Mouse (Mus musculus): ENCODE data around the gene Nudt15. TPM values are rescaled to one million over a fixed set of nuclear protein-coding genes. Genes with fewer than 3 reads are reported as not detected.
A peak's percentile ranks its signal among the peaks of the same experiment; 100 is the strongest.

Nudt15 gene
- polyA plus RNA-seq, 1 experiment from 2014 or later: 11.1 TPM

GRCm38 (mm10) chr14:73484366-73485110 is 63.5 kb downstream of the Nudt15 start:
- Histone ChIP-seq H3K9me3 (ENCODE audit: control insufficient read depth, low read length) (no peaks in the 10 kb centered on the region), H3K4me2 (ENCODE audit: low read depth, low read length, severe bottlenecking) (no peak overlapping the region), H3K4me1 (replicated peaks; ENCODE audit: control insufficient read depth, insufficient read depth, low read length) (no peaks in the 10 kb centered on the region; the same call in 1 of the 2 replicates), H3K4me3 (ENCODE audit: low read depth, low read length) (no peak overlapping the region), H3K36me3 (ENCODE audit: control insufficient read depth, insufficient read depth, low read length) (no peaks in the 10 kb centered on the region), H3K27ac (ENCODE audit: low read depth, low read length) (no peak overlapping the region), H3K27me3 (ENCODE audit: control insufficient read depth, insufficient read depth, low read length) (no peaks in the 10 kb centered on the region), H3K9ac (ENCODE audit: low read length) (no peak overlapping the region)
- WGBS: 68% methylated on average over 3 of the region's 3 CpGs
- DNase-seq (ENCODE audit: low spot score) (no peak), ATAC-seq (replicated peaks; ENCODE audit: low FRiP score) (no peak)

GRCm38 (mm10) chr14:73483516-73484229 is 64.4 kb downstream of the Nudt15 start:
- no peak for DNase-seq (ENCODE audit: low spot score)
- no peak overlapping the region for H3K27ac ChIP-seq (ENCODE audit: low read depth, low read length)
- no peak overlapping the region for H3K4me2 ChIP-seq (ENCODE audit: low read depth, low read length, severe bottlenecking)
- H3K9ac ChIP-seq (ENCODE audit: low read length): no peak overlapping the region
- H3K4me1 ChIP-seq (replicated peaks; ENCODE audit: control insufficient read depth, insufficient read depth, low read length): no peaks in the 10 kb centered on the region; the same call in 1 of the 2 replicates
- ATAC-seq (replicated peaks; ENCODE audit: low FRiP score): no peak
- H3K9me3 ChIP-seq (ENCODE audit: control insufficient read depth, low read length): no peaks in the 10 kb centered on the region
- WGBS: 71% methylated on average over 5 of the region's 5 CpGs
- no peaks in the 10 kb centered on the region for H3K27me3 ChIP-seq (ENCODE audit: control insufficient read depth, insufficient read depth, low read length)
- no peaks in the 10 kb centered on the region for H3K36me3 ChIP-seq (ENCODE audit: control insufficient read depth, insufficient read depth, low read length)
- no peak overlapping the region for H3K4me3 ChIP-seq (ENCODE audit: low read depth, low read length)

- Histone ChIP-seq H3K4me1 (replicated peaks; ENCODE audit: control insufficient read depth, insufficient read depth, low read length) (no peaks in the 10 kb centered on the region; the same call in 1 of the 2 replicates), H3K27ac (ENCODE audit: low read depth, low read length) (no peak overlapping the region), H3K4me3 (ENCODE audit: low read depth, low read length) (no peak overlapping the region), H3K27me3 (ENCODE audit: control insufficient read depth, insufficient read depth, low read length) (no peaks in the 10 kb centered on the region), H3K9ac (ENCODE audit: low read length) (no peak overlapping the region), H3K9me3 (ENCODE audit: control insufficient read depth, low read length) (no peaks in the 10 kb centered on the region), H3K4me2 (ENCODE audit: low read depth, low read length, severe bottlenecking) (no peak overlapping the region), H3K36me3 (ENCODE audit: control insufficient read depth, insufficient read depth, low read length) (no peaks in the 10 kb centered on the region)
- ATAC-seq (replicated peaks; ENCODE audit: low FRiP score) (no peak), DNase-seq (ENCODE audit: low spot score) (no peak)
- 31% methylated on average over 1 of the region's 1 CpGs for WGBS
Measured at GRCm38 (mm10) chr14:73479771-73480170, 68.3 kb downstream of the Nudt15 start.

GRCm38 (mm10) chr14:73478321-73478720 is 69.7 kb downstream of the Nudt15 start:
- DNase-seq (ENCODE audit: low spot score) (no peak), ATAC-seq (replicated peaks; ENCODE audit: low FRiP score) (no peak)
- WGBS: 83% methylated on average over 3 of the region's 3 CpGs

GRCm38 (mm10) chr14:73477077-73477476 is 71.0 kb downstream of the Nudt15 start:
- H3K27ac ChIP-seq (ENCODE audit: low read depth, low read length): peak overlapping the region; percentile 41; the same call in 1 of the 2 replicates

More at GRCm38 (mm10) chr14:73478321-73478720, 69.7 kb downstream of the Nudt15 start:
- H3K27me3 ChIP-seq (ENCODE audit: control insufficient read depth, insufficient read depth, low read length): no peaks in the 10 kb centered on the region
- no peaks in the 10 kb centered on the region for H3K36me3 ChIP-seq (ENCODE audit: control insufficient read depth, insufficient read depth, low read length)
- H3K27ac ChIP-seq (ENCODE audit: low read depth, low read length): no peak overlapping the region
- H3K4me3 ChIP-seq (ENCODE audit: low read depth, low read length): no peak overlapping the region
- no peak overlapping the region for H3K9ac ChIP-seq (ENCODE audit: low read length)
- H3K4me1 ChIP-seq (replicated peaks; ENCODE audit: control insufficient read depth, insufficient read depth, low read length): no peaks in the 10 kb centered on the region; the same call in 1 of the 2 replicates
- no peak overlapping the region for H3K4me2 ChIP-seq (ENCODE audit: low read depth, low read length, severe bottlenecking)
- H3K9me3 ChIP-seq (ENCODE audit: control insufficient read depth, low read length): no peaks in the 10 kb centered on the region

GRCm38 (mm10) chr14:73476361-73476934 is 71.6 kb downstream of the Nudt15 start:
- H3K4me2 ChIP-seq (ENCODE audit: low read depth, low read length, severe bottlenecking): no peak overlapping the region
- no peaks in the 10 kb centered on the region; the same call in 1 of the 2 replicates for H3K4me1 ChIP-seq (replicated peaks; ENCODE audit: control insufficient read depth, insufficient read depth, low read length)
- peak; percentile 48 for ATAC-seq (replicated peaks; ENCODE audit: low FRiP score)
- DNase-seq (ENCODE audit: low spot score): no peak
- no peaks in the 10 kb centered on the region for H3K9me3 ChIP-seq (ENCODE audit: control insufficient read depth, low read length)
- H3K27me3 ChIP-seq (ENCODE audit: control insufficient read depth, insufficient read depth, low read length): no peaks in the 10 kb centered on the region
- H3K4me3 ChIP-seq (ENCODE audit: low read depth, low read length): no peak overlapping the region
- H3K9ac ChIP-seq (ENCODE audit: low read length): no peak overlapping the region
- no peaks in the 10 kb centered on the region for H3K36me3 ChIP-seq (ENCODE audit: control insufficient read depth, insufficient read depth, low read length)
- H3K27ac ChIP-seq (ENCODE audit: low read depth, low read length): peak overlapping the region; percentile 41; the same call in 1 of the 2 replicates
- WGBS: 74% methylated on average over 8 of the region's 8 CpGs

More at GRCm38 (mm10) chr14:73477077-73477476, 71.0 kb downstream of the Nudt15 start:
- no peak for ATAC-seq (replicated peaks; ENCODE audit: low FRiP score)
- DNase-seq (ENCODE audit: low spot score): no peak
- H3K9me3 ChIP-seq (ENCODE audit: control insufficient read depth, low read length): no peaks in the 10 kb centered on the region
- H3K4me2 ChIP-seq (ENCODE audit: low read depth, low read length, severe bottlenecking): no peak overlapping the region
- no peak overlapping the region for H3K9ac ChIP-seq (ENCODE audit: low read length)
- no peaks in the 10 kb centered on the region; the same call in 1 of the 2 replicates for H3K4me1 ChIP-seq (replicated peaks; ENCODE audit: control insufficient read depth, insufficient read depth, low read length)
- 95% methylated on average over 10 of the region's 10 CpGs for WGBS
- H3K27me3 ChIP-seq (ENCODE audit: control insufficient read depth, insufficient read depth, low read length): no peaks in the 10 kb centered on the region
- H3K4me3 ChIP-seq (ENCODE audit: low read depth, low read length): no peak overlapping the region
- no peaks in the 10 kb centered on the region for H3K36me3 ChIP-seq (ENCODE audit: control insufficient read depth, insufficient read depth, low read length)

GRCm38 (mm10) chr14:73475506-73475905 is 72.5 kb downstream of the Nudt15 start:
- H3K4me1 ChIP-seq (replicated peaks; ENCODE audit: control insufficient read depth, insufficient read depth, low read length): no peaks in the 10 kb centered on the region; the same call in 1 of the 2 replicates
- ATAC-seq (replicated peaks; ENCODE audit: low FRiP score): no peak

GRCm38 (mm10) chr14:73474636-73475093 is 73.4 kb downstream of the Nudt15 start:
- Histone ChIP-seq H3K9ac (ENCODE audit: low read length) (no peak overlapping the region), H3K4me3 (ENCODE audit: low read depth, low read length) (no peak overlapping the region), H3K27me3 (ENCODE audit: control insufficient read depth, insufficient read depth, low read length) (no peaks in the 10 kb centered on the region), H3K4me2 (ENCODE audit: low read depth, low read length, severe bottlenecking) (no peak overlapping the region), H3K36me3 (ENCODE audit: control insufficient read depth, insufficient read depth, low read length) (no peaks in the 10 kb centered on the region), H3K27ac (ENCODE audit: low read depth, low read length) (no peak overlapping the region), H3K4me1 (replicated peaks; ENCODE audit: control insufficient read depth, insufficient read depth, low read length) (no peaks in the 10 kb centered on the region; the same call in 1 of the 2 replicates), H3K9me3 (ENCODE audit: control insufficient read depth, low read length) (no peaks in the 10 kb centered on the region)
- DNase-seq (ENCODE audit: low spot score): no peak
- peak; percentile 26; the same call in 1 of the 2 replicates for ATAC-seq (replicated peaks; ENCODE audit: low FRiP score)
- WGBS: 34% methylated on average over 7 of the region's 7 CpGs

More at GRCm38 (mm10) chr14:73475506-73475905, 72.5 kb downstream of the Nudt15 start:
- 85% methylated on average over 7 of the region's 7 CpGs for WGBS
- no peak overlapping the region for H3K4me3 ChIP-seq (ENCODE audit: low read depth, low read length)
- H3K9ac ChIP-seq (ENCODE audit: low read length): no peak overlapping the region
- no peaks in the 10 kb centered on the region for H3K36me3 ChIP-seq (ENCODE audit: control insufficient read depth, insufficient read depth, low read length)
- H3K27ac ChIP-seq (ENCODE audit: low read depth, low read length): no peak overlapping the region
- no peaks in the 10 kb centered on the region for H3K27me3 ChIP-seq (ENCODE audit: control insufficient read depth, insufficient read depth, low read length)
- no peaks in the 10 kb centered on the region for H3K9me3 ChIP-seq (ENCODE audit: control insufficient read depth, low read length)
- H3K4me2 ChIP-seq (ENCODE audit: low read depth, low read length, severe bottlenecking): no peak overlapping the region
- no peak for DNase-seq (ENCODE audit: low spot score)
